Mouse (Mus musculus): ENCODE measurements around the gene Ldah. TPM values are rescaled to one million over a fixed set of nuclear protein-coding genes. Genes with fewer than 3 reads are reported as not detected.
"Not testable (repeated sequence)": the region's sequence is repeated elsewhere in the genome, so short reads cannot be mapped to it uniquely, and the experiment has no call there.

Ldah gene
- 49.5 and 59.5 TPM in 2 replicates for total RNA-seq (2021)
- long read RNA-seq, partial matches to known transcripts = 2 of 43 reads
- long read RNA-seq, other reads (novel, unspliced or antisense) = 35 of 43 reads

DNA sequence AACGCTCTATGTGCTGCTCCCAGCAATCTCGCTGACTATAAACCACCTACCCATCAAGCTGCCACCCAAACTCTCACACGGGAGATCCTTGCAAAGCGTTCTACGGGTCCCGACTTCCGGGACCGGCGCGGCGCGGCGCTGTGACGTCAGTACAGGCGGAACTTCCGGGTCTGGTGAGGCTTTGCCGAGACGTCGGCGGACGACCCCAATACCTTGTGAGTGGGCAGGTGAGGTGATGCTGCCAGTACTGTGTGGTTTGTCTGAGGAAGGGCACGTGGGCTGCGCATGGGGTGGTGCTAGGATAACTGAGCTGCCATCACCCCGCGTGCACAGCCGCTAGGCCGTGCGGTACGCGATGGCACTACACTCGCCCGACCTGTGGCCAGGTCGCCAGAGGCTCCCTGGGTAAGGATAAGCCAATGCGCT is at the start of gene Ldah:
TSS of gene Ldah (plus strand) at position 130 of the 426 bp plus-strand sequence.
- peak; percentile 92 for DNase-seq

DNA sequence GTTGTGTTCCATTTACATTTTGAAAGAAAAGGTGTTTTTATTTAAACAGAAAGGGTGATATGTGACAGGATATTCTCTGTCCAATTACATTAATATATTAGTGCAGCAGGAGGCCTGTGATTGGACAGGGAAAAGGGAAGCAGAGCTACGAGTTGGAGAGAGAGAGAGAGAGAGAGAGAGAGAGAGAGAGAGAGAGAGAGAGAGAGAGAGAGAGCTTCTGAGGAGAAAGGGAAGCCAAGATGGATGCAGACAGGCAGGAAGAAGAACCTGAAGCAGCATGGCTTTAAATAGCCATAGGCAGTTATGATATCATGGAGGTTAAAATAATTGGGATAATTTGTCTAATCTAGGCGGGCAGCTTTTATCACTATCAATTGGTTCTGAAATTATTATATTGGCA is 40.2 kb upstream of the Ldah start:
- no peak for DNase-seq

DNA sequence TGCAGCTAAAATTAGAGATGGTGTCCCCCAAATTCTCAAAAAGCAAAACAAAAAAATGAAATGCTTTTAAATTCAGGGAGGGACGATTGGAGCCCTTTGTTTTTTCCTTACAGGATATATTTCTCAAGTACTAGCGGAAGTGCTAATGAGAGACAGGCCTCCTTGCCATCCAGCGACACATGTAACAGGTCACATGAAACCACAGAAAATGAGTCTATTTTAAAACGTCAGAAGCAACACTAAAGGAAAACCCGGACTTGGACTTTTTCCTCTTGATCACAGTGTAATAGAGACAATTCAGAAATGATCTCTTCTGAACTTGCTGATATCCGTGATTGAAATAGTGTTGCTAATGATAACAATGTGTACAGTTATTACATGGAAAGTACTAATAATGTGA is 27.0 kb upstream of the Ldah start:
- no peak for DNase-seq

DNA sequence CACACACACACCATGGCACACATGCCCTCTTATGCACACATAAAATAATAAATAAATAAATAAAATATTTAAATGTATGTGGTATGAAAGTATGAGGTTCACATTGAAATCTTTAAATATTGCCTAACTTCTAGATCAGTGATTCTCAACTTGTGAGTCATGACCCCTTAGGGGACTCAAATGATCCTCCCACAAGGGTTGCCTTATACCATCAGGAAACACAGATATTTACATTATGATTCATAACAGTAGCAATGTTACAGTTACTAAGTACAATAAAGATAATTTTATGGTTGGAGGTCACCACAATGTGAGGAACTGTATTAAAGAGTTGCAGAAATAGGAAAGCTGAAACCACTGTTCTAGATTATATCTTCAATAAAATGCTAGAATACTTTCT is 26.2 kb upstream of the Ldah start:
- no peak for DNase-seq

DNA sequence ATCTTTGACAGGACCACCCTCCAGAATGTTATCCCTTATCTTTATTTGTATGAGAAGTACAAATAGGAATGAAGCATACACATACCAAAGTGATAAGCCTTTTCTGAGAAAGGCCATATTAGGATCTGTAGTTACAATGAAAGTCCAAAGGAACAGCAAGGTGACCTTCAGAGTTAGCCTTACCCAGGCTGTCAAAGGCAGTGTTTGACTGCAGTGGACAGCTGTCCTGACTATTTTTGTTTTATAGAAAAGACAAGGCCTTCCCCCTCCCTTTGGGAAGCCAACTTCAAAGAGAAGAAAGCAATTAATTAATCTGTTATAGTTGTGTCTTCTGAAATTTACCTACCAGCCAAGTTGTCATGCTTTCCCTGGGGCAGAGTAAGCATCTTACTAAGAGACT is 23.4 kb upstream of the Ldah start:
- no peak for DNase-seq

DNA sequence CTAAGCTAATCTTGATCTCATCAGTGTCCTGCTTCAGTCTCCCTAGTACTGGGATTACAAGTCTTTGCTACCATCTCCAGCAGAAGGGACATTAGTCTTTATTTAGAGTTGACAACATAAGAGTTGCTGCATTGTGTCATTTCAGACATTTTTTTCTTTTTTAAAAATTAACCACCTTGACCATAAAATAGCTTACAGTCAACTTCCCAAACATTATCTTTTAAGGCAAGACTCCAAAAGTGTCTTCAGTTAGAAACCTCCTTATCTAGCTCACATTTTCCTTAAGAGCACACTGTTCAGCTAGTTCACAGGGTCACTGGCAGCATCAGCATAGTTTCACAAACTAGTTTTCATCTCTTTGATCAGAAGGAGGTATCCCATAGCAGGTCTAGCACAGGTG is 19.7 kb upstream of the Ldah start:
- DNase-seq = no peak

DNA sequence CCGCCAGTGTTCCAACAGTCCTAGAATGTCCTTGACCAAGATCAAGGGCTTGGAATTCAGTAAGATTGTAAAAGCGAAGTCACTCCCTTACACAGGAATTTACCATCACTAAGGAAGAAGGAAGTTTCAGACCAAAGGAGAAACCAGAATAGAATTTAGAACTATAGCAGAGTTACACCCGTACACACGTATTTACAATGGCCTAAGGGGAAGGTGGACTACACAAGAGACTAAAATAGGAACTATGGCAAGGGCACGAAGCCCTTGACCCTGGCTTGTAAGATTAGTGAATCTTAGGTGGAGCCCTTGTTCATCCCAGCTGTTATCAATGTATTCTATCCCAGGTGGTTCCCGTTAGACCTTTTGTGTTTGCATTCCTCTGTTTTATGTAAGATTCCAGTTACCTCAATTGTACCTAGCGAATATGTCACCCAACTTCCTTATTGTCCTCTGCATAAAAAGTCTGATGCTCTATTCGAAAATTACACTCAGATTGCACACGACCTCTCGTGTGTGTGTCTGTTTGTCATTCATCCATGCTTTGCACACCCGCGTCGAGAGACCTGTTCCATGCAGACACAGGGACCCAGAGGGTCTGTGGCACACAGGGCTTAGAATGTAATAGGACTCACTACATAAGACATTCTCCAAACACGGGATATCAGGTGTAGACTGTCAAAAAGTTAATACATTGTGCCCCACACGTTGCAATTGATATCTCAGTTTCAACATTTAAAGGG is 18.9 kb upstream of the Ldah start:
- DNase-seq = not testable (repeated sequence)

DNA sequence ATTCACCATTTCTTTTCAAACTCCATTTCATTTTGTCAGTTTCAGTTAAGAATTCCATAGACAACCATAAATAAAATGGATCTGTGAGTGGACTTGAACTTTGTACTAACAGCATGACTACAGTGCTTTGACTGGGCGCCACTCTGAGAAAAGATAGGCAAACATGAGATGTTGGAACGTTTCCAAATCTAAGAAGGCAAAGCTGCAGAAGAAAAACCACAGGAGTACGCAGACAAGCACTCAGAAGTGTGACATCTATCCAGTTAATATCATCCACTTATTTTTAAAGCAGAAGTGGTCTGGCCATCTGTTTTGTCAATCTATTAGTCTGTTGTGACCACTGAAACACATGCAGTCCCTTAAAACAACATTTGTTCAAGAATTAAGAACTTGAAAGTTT is 18.2 kb upstream of the Ldah start:
- DNase-seq = no peak

DNA sequence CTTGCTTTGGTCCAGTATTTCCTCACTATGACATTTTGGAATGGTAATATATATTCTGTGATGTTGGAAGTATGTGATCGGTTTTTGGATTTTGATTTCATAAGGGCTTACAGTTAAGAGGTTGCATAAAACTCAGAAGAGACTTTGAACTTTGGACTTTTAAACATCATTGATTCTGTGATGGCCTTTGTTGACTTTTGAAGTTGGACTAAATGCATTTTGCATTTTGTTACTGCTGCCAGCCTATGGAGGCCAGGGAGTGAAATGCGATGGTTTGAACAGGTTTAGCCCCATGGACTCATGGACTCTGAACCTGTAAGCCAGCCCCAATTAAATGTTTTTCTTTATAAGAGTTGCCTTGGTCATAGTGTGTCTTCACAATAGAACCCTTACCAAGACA is 2.2 kb upstream of the Ldah start:
- no peak for DNase-seq

DNA sequence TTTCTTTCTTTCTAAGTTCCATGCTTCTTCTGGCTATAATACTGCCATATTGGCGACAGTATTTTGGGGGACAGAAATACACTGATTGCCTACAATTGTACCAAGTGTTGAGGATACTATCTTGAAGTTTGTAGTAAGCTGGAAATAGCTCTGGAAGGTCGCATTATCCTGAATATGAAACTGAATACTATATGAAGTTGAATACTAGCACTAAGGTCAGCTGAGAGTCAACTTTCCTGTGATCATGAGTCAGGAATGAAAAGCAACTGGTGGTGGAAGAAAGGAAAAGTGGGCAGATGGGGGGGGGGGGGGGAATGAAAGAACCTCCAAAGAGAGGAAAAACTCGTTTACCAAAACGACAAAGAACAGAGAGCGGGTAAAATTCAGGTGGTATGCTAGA is 329 bp upstream of the Ldah start:
- DNase-seq = no peak

DNA sequence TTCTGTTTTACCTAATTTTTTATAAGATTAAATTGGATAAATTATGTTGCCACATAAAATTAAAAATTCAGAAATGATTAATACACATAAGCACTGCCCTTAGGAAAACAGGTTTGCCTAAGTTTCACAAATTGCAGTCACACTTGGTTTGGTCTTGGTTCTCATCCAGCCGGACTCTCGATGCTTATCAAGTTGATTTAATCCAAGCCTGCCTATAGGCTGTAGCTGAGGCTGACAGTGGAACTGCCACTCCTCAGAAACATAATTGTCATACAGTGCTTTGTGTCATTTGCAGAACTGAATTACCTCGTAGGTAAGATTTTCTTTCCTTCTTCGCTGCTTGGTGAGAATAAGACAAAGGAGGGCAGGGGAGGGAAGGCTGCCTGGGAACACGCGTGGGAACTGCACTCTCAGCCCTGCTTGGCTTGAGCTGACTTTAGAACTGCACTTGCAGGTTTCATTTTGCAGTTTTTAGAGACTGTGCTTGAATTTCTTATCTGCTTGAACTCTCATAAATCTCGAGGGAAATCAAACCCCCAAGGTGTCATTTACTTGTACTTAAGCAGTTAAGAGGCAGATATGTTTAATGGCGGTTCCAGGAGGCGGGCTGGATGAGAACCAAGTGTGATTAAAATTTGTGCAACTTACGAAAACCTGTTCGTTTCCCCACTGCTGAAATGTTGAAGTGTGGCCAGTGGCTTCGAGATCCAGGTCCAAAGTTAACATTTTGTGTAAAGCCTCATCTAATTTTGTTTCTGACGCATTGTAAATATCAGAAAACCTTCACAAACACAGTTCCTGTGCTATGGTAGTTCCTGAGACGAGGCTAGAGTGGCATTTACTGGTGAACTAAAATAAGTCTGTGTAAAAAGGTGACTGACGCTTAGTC is 8.7 kb downstream of the Ldah start:
- no peak for DNase-seq

DNA sequence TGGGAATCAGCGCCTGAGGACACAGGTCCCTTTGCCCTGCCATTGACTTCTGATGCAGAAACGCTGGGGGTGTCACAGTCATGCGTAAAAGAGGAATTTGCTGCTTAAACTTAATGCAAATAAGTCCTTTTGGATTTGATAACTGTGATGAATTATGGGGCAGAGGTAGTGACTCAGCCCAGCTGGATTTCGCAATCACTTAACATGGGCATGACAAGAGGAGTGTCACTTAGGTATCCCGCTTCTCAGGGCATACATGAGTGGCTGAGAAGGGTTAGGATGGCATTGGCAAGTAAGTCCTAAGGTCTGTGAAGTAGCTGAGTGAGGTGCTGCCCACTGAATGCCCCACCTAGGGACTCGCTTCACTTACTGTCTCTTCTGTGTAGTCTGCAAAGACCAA is 15.1 kb downstream of the Ldah start:
- peak; percentile 16 for DNase-seq

DNA sequence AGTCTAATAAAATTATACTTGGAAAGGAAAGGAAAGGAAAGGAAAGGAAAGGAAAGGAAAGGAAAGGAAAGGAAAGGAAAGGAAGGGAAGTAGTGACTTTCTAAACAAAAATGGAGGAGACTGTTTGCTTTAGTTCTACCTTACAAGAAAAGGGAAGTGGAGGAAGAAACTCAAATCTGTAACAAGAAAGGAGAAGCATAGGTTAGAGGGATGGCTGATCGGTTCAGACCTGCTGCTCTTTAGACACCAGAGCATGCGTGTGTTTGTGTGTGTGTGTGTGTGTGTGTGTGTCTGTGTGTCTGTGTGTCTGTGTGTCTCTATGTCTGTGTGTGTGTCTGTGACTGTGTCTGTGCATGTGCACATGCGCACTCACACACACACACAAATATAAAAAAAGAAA is 23.2 kb downstream of the Ldah start:
- DNase-seq = no peak

DNA sequence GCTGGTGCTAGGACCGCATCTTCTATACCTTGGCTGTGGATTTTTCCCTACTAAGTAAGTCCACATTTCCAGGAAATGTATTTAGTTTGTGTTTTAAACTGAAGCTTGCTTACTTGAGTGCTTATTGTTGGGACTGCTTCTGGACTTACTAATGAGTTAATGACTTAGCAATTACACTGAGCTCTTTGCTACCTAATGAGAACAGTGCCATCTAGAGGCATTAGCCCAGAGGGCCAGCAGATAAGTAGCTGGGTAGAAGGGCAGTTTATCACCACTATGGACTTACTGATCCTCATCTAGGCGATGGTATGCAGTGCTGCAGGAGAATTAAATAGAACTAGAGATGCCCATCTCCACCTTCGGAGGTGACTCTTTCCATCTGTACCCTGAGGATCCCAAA is 24.8 kb downstream of the Ldah start:
- DNase-seq = no peak

DNA sequence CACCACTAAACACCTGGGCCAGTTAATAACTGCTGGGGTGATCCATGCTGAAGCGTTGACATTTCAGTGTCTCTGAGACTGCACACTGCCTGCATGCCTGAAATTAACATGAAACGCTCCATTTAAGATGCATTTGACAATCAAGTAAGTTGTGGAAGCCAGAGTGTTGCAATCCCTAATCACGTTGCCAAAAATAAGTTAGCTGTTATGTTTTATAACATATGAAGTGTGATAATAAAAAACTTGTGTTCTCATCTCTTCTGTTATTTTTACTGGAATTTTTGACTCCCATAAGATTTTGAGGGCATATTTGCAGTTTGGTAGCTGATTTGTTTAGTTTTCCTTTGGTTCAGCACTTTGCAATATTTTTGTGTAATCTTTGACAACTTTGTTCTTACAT is 34.3 kb downstream of the Ldah start:
- no peak for DNase-seq

DNA sequence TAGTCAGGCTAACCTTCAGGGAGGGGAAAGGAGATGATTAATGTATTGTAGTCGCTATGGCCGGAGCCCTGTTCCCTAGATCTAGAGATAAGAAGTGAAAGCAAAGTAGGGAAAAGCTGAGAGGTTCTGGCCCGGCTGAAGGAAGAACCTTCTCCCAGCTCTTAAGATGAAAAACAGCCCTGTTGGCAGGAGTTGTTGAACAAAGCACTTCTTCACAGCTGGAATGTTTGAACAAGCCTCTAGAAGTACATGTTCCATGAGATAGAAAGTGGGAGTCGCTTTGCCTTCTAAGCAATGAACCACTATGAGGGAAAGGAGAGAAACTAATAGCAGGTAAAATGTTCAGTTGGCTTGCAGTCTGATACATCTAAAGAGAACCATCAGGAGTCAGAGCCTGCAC is 36.8 kb downstream of the Ldah start:
- no peak for DNase-seq

DNA sequence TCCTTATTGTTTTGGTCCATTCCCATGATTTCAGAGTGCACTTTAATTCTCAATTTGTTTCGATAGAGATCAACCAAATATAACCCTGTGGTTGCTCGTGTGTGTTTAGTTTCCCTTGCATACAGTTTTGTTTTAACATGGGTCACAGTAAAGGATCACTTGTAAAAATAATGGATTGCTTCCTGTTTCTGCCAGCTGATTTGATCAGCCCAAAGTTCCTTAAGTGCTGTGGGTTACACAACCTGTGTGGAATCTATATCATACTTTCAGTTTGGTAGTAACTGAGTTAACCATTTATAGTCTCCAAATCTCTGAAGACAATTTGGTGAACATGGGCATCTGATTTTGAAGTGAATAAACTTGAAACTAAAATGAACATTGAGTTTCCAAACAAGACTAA is 52.4 kb downstream of the Ldah start:
- no peak for DNase-seq

DNA sequence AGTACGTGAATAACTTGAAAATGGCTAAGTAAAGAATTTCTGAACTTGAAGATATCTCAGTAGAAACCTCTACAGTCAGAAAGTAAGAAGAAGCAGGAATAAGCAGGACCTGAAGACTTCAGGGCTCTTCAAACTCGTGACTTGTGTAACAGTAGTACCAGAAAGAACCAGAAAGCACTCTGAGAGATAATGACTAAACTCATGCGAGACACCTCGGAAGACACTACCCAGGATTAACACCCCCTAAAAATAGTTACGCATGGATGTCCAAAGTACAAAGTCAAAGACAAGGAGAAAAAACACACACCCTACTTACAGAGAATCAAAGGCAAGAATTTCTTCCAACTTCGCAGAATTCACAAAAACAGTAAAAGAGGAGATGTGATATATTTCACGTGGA is 58.4 kb downstream of the Ldah start:
- no peak for DNase-seq

DNA sequence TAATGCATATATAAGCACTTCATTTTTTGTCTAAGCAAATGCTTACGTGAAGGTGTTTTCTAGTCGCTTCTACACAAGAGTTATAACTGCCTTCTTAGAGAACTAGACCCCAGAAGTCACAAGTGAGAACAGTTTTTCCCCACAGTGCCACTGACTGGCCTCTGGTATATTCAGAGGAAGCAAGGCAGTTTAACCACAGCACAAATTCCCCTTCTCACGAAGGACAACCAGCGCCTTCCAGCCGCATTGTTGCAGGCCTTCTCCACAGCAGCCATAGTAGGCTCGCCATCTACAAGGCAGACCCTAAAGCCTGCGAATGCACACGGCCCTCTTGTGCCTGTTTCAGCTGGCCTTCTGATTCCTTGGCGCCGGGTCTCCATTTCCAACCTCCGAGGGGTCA is 61.7 kb downstream of the Ldah start:
- no peak for DNase-seq

DNA sequence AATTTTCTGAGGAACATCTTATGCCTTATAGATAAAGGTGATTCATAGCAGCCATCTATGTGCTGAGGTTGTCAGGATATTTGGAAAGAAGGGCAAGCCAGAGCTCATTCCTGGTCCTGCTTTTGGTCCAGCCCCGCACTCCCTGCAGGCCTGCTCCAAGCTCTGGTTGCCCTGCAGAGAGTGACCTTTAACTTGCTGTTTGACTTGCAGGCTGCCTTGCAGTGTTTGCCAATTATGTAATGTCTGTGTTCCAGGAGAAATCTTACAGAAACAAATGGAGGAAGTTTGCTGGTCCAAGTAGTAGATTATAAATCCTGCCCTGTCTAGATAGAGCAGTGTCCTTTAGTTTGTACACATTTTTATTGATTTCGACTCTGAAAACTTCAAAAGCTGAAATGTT is 63.5 kb downstream of the Ldah start:
- no peak for DNase-seq

DNA sequence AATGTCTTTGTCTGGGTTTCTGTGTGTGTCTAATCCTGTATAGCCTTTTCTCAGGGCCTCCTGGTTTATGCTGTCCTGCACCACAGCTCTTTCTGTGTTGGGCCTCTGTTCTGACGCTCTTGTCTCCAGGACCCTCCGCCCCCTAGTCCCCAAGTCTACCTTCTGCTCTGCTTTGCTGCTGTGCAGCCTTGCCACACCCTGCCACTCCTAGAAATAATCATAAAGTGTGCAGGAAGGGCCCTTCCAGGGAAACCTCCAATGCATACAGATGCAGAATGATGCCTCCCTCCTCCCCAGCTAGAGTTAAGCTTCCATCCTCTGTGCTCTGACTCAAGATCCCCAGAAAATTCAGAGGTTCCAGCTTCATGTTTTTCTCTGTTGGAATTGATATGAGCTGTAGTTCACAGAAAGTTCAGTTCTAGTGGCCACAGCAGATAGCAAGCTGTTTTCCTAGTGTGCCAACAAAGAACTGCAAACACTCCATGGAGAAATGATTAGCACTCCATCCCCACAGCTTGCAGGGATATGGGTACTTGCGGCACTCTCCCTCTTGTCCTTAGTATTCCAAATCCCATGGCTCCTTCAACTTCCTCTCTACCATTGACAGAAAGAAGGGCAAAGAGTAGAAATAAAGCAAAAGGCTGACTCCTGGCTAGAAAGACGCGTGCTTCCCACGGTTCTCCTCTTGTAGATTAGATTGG is 65.7 kb downstream of the Ldah start:
- no peak for DNase-seq

DNA sequence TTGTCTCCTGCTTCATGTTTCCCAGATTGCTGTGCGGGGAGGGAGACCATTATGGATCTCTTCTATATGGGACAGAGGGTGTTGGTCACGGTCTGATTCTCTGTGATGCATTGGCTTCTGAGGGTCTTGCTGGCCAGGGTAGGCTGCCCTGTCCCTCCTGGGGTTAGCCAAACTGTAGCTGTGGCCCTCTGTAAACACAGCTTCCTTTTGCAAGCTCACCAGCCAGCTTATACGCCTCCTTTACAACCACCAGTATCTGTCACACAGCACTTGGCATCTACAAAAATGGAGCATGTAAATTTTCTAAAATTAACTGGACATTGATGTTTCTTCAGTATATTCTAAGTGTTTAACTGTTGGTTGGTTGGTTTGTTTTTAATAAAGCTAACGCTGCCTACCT is 67.5 kb downstream of the Ldah start:
- no peak for DNase-seq

Measured in adrenal gland, postnatal 25 days (tissue).